Mouse (Mus musculus) MN1 (cell line): ENCODE measurements around the gene Pcbd2.

ENCODE experiments used
- DNase-seq: peaks from one replicate; pipeline ENCODE4 v3.0.0-alpha.2; 2016; ENCODE audit warnings: low spot score

The Pcbd2 gene

GRCm38 (mm10) chr13:55826008-55826671, 99.0 kb downstream of the Pcbd2 start:
- DNase-seq: no peak
